Mouse (Mus musculus): Measurements from ENCODE around the gene Cdk6. TPM values are rescaled to one million over a fixed set of nuclear protein-coding genes. Genes with fewer than 3 reads are reported as not detected.
"Not testable (repeated sequence)": the region's sequence is repeated elsewhere in the genome, so short reads cannot be mapped to it uniquely, and the experiment has no call there.

Gene Cdk6
- polyA plus RNA-seq, 1 experiment from 2014 or later = 17.2 TPM

GRCm38 (mm10) chr5:3342771-3343565, 1.7 kb downstream of the Cdk6 start:
- Histone ChIP-seq H3K9ac (ENCODE audit: low read length) (peak overlapping the region; percentile 69), H3K36me3 (ENCODE audit: control insufficient read depth, insufficient read depth, low read length) (no peaks in the 10 kb centered on the region), H3K4me1 (ENCODE audit: control insufficient read depth, insufficient read depth, low read length) (peaks cover 5% of the 10 kb centered on the region; the same call in 1 of the 2 replicates), H3K4me2 (ENCODE audit: low read length) (peak overlapping the region; percentile 96), H3K4me3 (ENCODE audit: low read depth, low read length) (peak overlapping the region; percentile 56), H3K27ac (ENCODE audit: low read depth, low read length) (peak overlapping the region; percentile 75), H3K27me3 (replicated peaks; ENCODE audit: control insufficient read depth, insufficient read depth, low read length) (no peaks in the 10 kb centered on the region), H3K9me3 (replicated peaks; ENCODE audit: control insufficient read depth, low read length) (no peaks in the 10 kb centered on the region)
- peak; percentile 58 for ATAC-seq
- peak; percentile 62 for DNase-seq (ENCODE audit: low spot score)
- WGBS = 0% methylated on average over 46 of the region's 46 CpGs

- Histone ChIP-seq H3K4me1 (ENCODE audit: control insufficient read depth, insufficient read depth, low read length) (peaks cover 5% of the 10 kb centered on the region; the same call in 1 of the 2 replicates), H3K27ac (ENCODE audit: low read depth, low read length) (peak overlapping the region; percentile 75), H3K9ac (ENCODE audit: low read length) (peak overlapping the region; percentile 69), H3K27me3 (replicated peaks; ENCODE audit: control insufficient read depth, insufficient read depth, low read length) (no peaks in the 10 kb centered on the region), H3K4me3 (ENCODE audit: low read depth, low read length) (peak overlapping the region; percentile 56), H3K36me3 (ENCODE audit: control insufficient read depth, insufficient read depth, low read length) (no peaks in the 10 kb centered on the region), H3K4me2 (ENCODE audit: low read length) (peak overlapping the region; percentile 96), H3K9me3 (replicated peaks; ENCODE audit: control insufficient read depth, low read length) (no peaks in the 10 kb centered on the region)
- DNase-seq (ENCODE audit: low spot score) = peak; percentile 62
- under 1% methylated on average over 37 of the region's 37 CpGs for WGBS
- ATAC-seq = peak; percentile 66
These were observed 2.3 kb downstream of the Cdk6 start for GRCm38 (mm10) chr5:3343566-3344080.

GRCm38 (mm10) chr5:3344081-3344631, 2.9 kb downstream of the Cdk6 start:
- Histone ChIP-seq H3K9ac (ENCODE audit: low read length) (peak overlapping the region; percentile 69), H3K36me3 (ENCODE audit: control insufficient read depth, insufficient read depth, low read length) (no peaks in the 10 kb centered on the region), H3K9me3 (replicated peaks; ENCODE audit: control insufficient read depth, low read length) (no peaks in the 10 kb centered on the region), H3K27ac (ENCODE audit: low read depth, low read length) (peak overlapping the region; percentile 75), H3K4me3 (ENCODE audit: low read depth, low read length) (peak overlapping the region; percentile 56), H3K4me2 (ENCODE audit: low read length) (peak overlapping the region; percentile 96), H3K27me3 (replicated peaks; ENCODE audit: control insufficient read depth, insufficient read depth, low read length) (no peaks in the 10 kb centered on the region), H3K4me1 (ENCODE audit: control insufficient read depth, insufficient read depth, low read length) (peaks cover 5% of the 10 kb centered on the region; the same call in 1 of the 2 replicates)
- DNase-seq (ENCODE audit: low spot score) (peak; percentile 77), ATAC-seq (peak; percentile 67)
- WGBS = under 1% methylated on average over 56 of the region's 58 CpGs

- H3K27me3 ChIP-seq (replicated peaks; ENCODE audit: control insufficient read depth, insufficient read depth, low read length); H3K9me3 ChIP-seq (replicated peaks; ENCODE audit: control insufficient read depth, low read length); H3K9ac ChIP-seq (ENCODE audit: low read length); H3K4me3 ChIP-seq (ENCODE audit: low read depth, low read length); ATAC-seq; DNase-seq (ENCODE audit: low spot score); H3K4me1 ChIP-seq (ENCODE audit: control insufficient read depth, insufficient read depth, low read length); H3K36me3 ChIP-seq (ENCODE audit: control insufficient read depth, insufficient read depth, low read length); H3K27ac ChIP-seq (ENCODE audit: low read depth, low read length): not testable (repeated sequence)
- WGBS = 73% methylated on average over 4 of the region's 4 CpGs
- peak overlapping the region; percentile 96; the same call in 1 of the 2 replicates for H3K4me2 ChIP-seq (ENCODE audit: low read length)
These were observed 4.3 kb downstream of the Cdk6 start for GRCm38 (mm10) chr5:3345540-3345939.

GRCm38 (mm10) chr5:3349393-3349792, 8.1 kb downstream of the Cdk6 start:
- not testable (repeated sequence) for H3K4me1 ChIP-seq (ENCODE audit: control insufficient read depth, insufficient read depth, low read length); H3K36me3 ChIP-seq (ENCODE audit: control insufficient read depth, insufficient read depth, low read length); H3K9ac ChIP-seq (ENCODE audit: low read length); H3K4me2 ChIP-seq (ENCODE audit: low read length); DNase-seq (ENCODE audit: low spot score); H3K27ac ChIP-seq (ENCODE audit: low read depth, low read length); H3K4me3 ChIP-seq (ENCODE audit: low read depth, low read length); H3K9me3 ChIP-seq (replicated peaks; ENCODE audit: control insufficient read depth, low read length); H3K27me3 ChIP-seq (replicated peaks; ENCODE audit: control insufficient read depth, insufficient read depth, low read length); ATAC-seq
- 75% methylated on average over 4 of the region's 4 CpGs for WGBS

- ATAC-seq; H3K4me1 ChIP-seq (ENCODE audit: control insufficient read depth, insufficient read depth, low read length); H3K4me2 ChIP-seq (ENCODE audit: low read length); H3K4me3 ChIP-seq (ENCODE audit: low read depth, low read length); DNase-seq (ENCODE audit: low spot score); H3K36me3 ChIP-seq (ENCODE audit: control insufficient read depth, insufficient read depth, low read length); H3K27me3 ChIP-seq (replicated peaks; ENCODE audit: control insufficient read depth, insufficient read depth, low read length); H3K27ac ChIP-seq (ENCODE audit: low read depth, low read length); H3K9ac ChIP-seq (ENCODE audit: low read length); H3K9me3 ChIP-seq (replicated peaks; ENCODE audit: control insufficient read depth, low read length): not testable (repeated sequence)
- whole genome bisulfite sequencing = 42% methylated on average over 4 of the region's 4 CpGs
These were observed 10.6 kb downstream of the Cdk6 start for GRCm38 (mm10) chr5:3351836-3352235.

GRCm38 (mm10) chr5:3352314-3352713, 11.0 kb downstream of the Cdk6 start:
- H3K9me3 ChIP-seq (replicated peaks; ENCODE audit: control insufficient read depth, low read length) = no peaks in the 10 kb centered on the region

GRCm38 (mm10) chr5:3352827-3353226, 11.5 kb downstream of the Cdk6 start:
- no peak for DNase-seq (ENCODE audit: low spot score)
- ATAC-seq = no peak
- H3K9me3 ChIP-seq (replicated peaks; ENCODE audit: control insufficient read depth, low read length) = no peaks in the 10 kb centered on the region
- no peak overlapping the region for H3K27ac ChIP-seq (ENCODE audit: low read depth, low read length)
- no peaks in the 10 kb centered on the region for H3K27me3 ChIP-seq (replicated peaks; ENCODE audit: control insufficient read depth, insufficient read depth, low read length)
- no peak overlapping the region for H3K4me3 ChIP-seq (ENCODE audit: low read depth, low read length)
- peaks cover 8% of the 10 kb centered on the region for H3K4me1 ChIP-seq (ENCODE audit: control insufficient read depth, insufficient read depth, low read length)
- no peak overlapping the region for H3K4me2 ChIP-seq (ENCODE audit: low read length)
- WGBS = 89% methylated on average over 3 of the region's 3 CpGs
- no peaks in the 10 kb centered on the region for H3K36me3 ChIP-seq (ENCODE audit: control insufficient read depth, insufficient read depth, low read length)
- H3K9ac ChIP-seq (ENCODE audit: low read length) = no peak overlapping the region

More at GRCm38 (mm10) chr5:3352314-3352713, 11.0 kb downstream of the Cdk6 start:
- no peak for DNase-seq (ENCODE audit: low spot score)
- ATAC-seq = no peak
- no peak overlapping the region for H3K4me2 ChIP-seq (ENCODE audit: low read length)
- H3K36me3 ChIP-seq (ENCODE audit: control insufficient read depth, insufficient read depth, low read length) = no peaks in the 10 kb centered on the region
- no peak overlapping the region for H3K9ac ChIP-seq (ENCODE audit: low read length)
- H3K27ac ChIP-seq (ENCODE audit: low read depth, low read length) = no peak overlapping the region
- H3K4me1 ChIP-seq (ENCODE audit: control insufficient read depth, insufficient read depth, low read length) = peaks cover 8% of the 10 kb centered on the region
- H3K4me3 ChIP-seq (ENCODE audit: low read depth, low read length) = no peak overlapping the region
- WGBS = 96% methylated on average over 3 of the region's 3 CpGs
- no peaks in the 10 kb centered on the region for H3K27me3 ChIP-seq (replicated peaks; ENCODE audit: control insufficient read depth, insufficient read depth, low read length)

DNA sequence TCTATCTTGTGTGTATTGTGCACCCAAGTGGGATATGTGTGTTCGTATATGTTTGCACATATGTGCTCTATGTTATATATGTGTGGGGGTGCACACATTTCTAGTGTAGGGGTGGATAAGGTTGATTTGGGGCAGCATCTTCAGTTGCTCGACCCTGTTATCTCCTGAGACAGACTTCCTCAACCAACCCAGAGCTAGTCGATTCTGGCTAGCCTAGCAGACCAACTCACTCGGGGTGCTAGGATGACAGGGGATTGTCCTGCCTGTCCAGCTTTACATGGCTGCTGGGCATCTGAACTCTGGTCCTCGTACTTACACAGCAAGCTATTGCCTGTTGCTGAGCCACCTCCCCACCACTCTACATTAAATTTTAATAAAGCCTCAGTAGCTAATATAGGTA, 13.0 kb downstream of the Cdk6 start:
- no peak for ATAC-seq
- Histone ChIP-seq H3K4me3 (ENCODE audit: low read depth, low read length) (no peak overlapping the region), H3K27me3 (replicated peaks; ENCODE audit: control insufficient read depth, insufficient read depth, low read length) (no peaks in the 10 kb centered on the region), H3K4me1 (ENCODE audit: control insufficient read depth, insufficient read depth, low read length) (peaks cover 8% of the 10 kb centered on the region), H3K9me3 (replicated peaks; ENCODE audit: control insufficient read depth, low read length) (no peaks in the 10 kb centered on the region), H3K36me3 (ENCODE audit: control insufficient read depth, insufficient read depth, low read length) (no peaks in the 10 kb centered on the region), H3K9ac (ENCODE audit: low read length) (no peak overlapping the region), H3K4me2 (ENCODE audit: low read length) (no peak overlapping the region), H3K27ac (ENCODE audit: low read depth, low read length) (no peak overlapping the region)
- 94% methylated on average over 5 of the region's 5 CpGs for WGBS
- DNase-seq (ENCODE audit: low spot score) = no peak

All from forebrain, embryonic 14.5 days (tissue).